In genomic region chr8:74981809-74982208, GRCm38 (mm10) we compare ENCODE assay signal across 15 mouse cellular contexts.
"Had no signal": no experiment of that assay in that cellular context is flagged by ENCODE, and none has a peak within 500 bp of the region (broad histone marks: within the 10 kb centered on the region; RNA-seq: fewer than 3 reads in every experiment).

No protein-coding gene starts in this region.

- H3K27ac ChIP-seq: macrophage; midbrain, embryonic 13.5 days; midbrain, embryonic 15.5 days; neural tube, embryonic 12.5 days had no signal

- H3K27me3 ChIP-seq: megakaryocyte, embryonic 14.5 days; midbrain, embryonic 13.5 days; midbrain, embryonic 15.5 days; neural tube, embryonic 12.5 days had no signal

- H3K9ac ChIP-seq: lung, embryonic 14.5 days; midbrain, embryonic 13.5 days; midbrain, embryonic 15.5 days; neural tube, embryonic 12.5 days had no signal

- DNase-seq: lung, adult 18-20 months; lung, embryonic 14.5 days; lung, postnatal 10 days; right cerebral cortex, postnatal 25 days; right cerebral cortex, postnatal 4 days; spleen, adult 18-20 months; thymus, adult 18-20 months; thymus, postnatal 14 days; thymus, postnatal 36 days had no signal

- H3K9me3 ChIP-seq: midbrain, embryonic 13.5 days; midbrain, embryonic 15.5 days; neural tube, embryonic 12.5 days had no signal

- H3K4me2 ChIP-seq: lung, embryonic 14.5 days; midbrain, embryonic 11.5 days; midbrain, embryonic 13.5 days; midbrain, embryonic 15.5 days; neural tube, embryonic 12.5 days had no signal

- H3K4me3 ChIP-seq: megakaryocyte, embryonic 14.5 days; midbrain, embryonic 13.5 days; midbrain, embryonic 15.5 days; neural tube, embryonic 12.5 days had no signal

- H3K4me1 ChIP-seq: midbrain, embryonic 13.5 days; midbrain, embryonic 15.5 days; neural tube, embryonic 12.5 days had no signal

- H3K36me3 ChIP-seq: midbrain, embryonic 13.5 days; midbrain, embryonic 15.5 days; neural tube, embryonic 12.5 days had no signal
